In the genomic region with DNA sequence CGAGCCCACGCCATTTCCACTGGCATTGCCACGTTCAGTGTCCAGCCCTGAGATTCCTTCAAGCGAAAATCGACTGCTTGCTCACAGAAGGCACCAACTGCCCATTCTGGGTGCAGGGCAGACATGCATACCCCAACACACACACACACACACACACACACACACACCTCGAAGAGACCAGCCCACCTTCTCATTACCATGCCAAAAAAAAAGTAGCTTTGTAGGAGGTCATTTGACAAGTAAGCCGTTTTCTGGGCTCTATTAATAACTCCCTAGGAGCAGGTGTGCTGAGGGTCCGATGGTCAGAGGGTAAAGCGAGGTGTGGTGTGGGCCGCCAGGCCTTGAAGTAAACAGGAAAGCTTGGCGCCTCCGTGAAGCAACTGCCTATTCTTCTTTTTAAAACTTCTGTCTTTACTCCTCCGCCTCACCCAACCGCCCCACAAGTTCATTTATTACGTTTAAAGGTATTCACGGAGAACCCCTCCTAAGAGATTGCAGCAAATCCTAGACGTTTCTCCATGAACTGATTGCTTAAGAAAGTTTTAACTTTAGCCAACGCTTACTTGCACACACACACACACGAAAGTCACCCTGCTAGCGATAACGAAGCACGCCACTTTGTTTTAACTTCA, we compare ENCODE assay signal across 8 mouse cellular contexts. TPM values are rescaled to one million over a fixed set of nuclear protein-coding genes. Genes with fewer than 3 reads are reported as not detected.
A peak's percentile ranks its signal among the peaks of the same experiment; 100 is the strongest.
DNase-seq lines count a peak whose midpoint lies in the region; ATAC-seq and TF ChIP-seq lines count a peak whose summit lies in the region.

No protein-coding gene starts in this region.

- 16% methylated on average over 22 of the region's 22 CpGs for WGBS in hindbrain, embryonic 10.5 days
- 20% methylated on average over 22 of the region's 22 CpGs for WGBS in lung, embryonic 15.5 days
- 19% methylated on average over 22 of the region's 22 CpGs for WGBS in stomach, embryonic 15.5 days

- peak overlapping the region; percentile 80 for H3K27ac ChIP-seq in cortical plate, adult 2 months (ENCODE audit: insufficient read depth, low read length)
- peak overlapping the region; percentile 68 for H3K27ac ChIP-seq in hindbrain, embryonic 10.5 days
- peak overlapping the region; percentile 86 for H3K27ac ChIP-seq in lung, embryonic 15.5 days
- H3K27ac ChIP-seq in stomach, embryonic 15.5 days, result peak overlapping the region; percentile 67; the same call in 1 of the 2 replicates

- ATAC-seq in lung, embryonic 15.5 days (ENCODE audit: borderline replicate concordance, extremely low read depth, low FRiP score, low TSS enrichment), result no peak
- no peak for ATAC-seq in stomach, embryonic 15.5 days (ENCODE audit: insufficient read depth, low FRiP score, low read depth)

- peaks cover 13% of the 10 kb centered on the region for H3K36me3 ChIP-seq in hindbrain, embryonic 10.5 days
- no peaks in the 10 kb centered on the region for H3K36me3 ChIP-seq in lung, embryonic 15.5 days
- no peaks in the 10 kb centered on the region for H3K36me3 ChIP-seq in stomach, embryonic 15.5 days

- peak overlapping the region; percentile 90 for H3K4me2 ChIP-seq in lung, embryonic 15.5 days
- H3K4me2 ChIP-seq in stomach, embryonic 15.5 days, result peak overlapping the region; percentile 88

- H3K9ac ChIP-seq in lung, embryonic 15.5 days, result peak overlapping the region; percentile 74
- H3K9ac ChIP-seq in stomach, embryonic 15.5 days, result no peak overlapping the region; the same call in 1 of the 2 replicates

- TF ChIP-seq POLR2A in cortical plate, adult 2 months (IDR thresholded peaks at IDR 0.05; ENCODE audit: extremely low read depth, insufficient read depth, low read length), result no peak

- peak; percentile 7 for DNase-seq in adrenal gland, postnatal 10 days
- no peak for DNase-seq in adrenal gland, adult 18-20 months (ENCODE audit: low spot score in 2 of 2)
- peak; percentile 20 for DNase-seq in hindbrain, embryonic 10.5 days (ENCODE audit: low spot score)
- no peak for DNase-seq in thymus, adult 18-20 months
- DNase-seq in right cerebral cortex, postnatal 25 days, result no peak

- H3K27me3 ChIP-seq in hindbrain, embryonic 10.5 days (ENCODE audit: insufficient read depth, poor library complexity, severe bottlenecking), result peaks cover 12% of the 10 kb centered on the region
- H3K27me3 ChIP-seq in lung, embryonic 15.5 days, result no peaks in the 10 kb centered on the region; the same call in 1 of the 2 replicates
- H3K27me3 ChIP-seq in stomach, embryonic 15.5 days (replicated peaks), result no peaks in the 10 kb centered on the region

- peak overlapping the region; percentile 51 for H3K4me3 ChIP-seq in cortical plate, adult 2 months (ENCODE audit: insufficient read depth, low read length)
- H3K4me3 ChIP-seq in hindbrain, embryonic 10.5 days, result peak overlapping the region; percentile 68
- peak overlapping the region; percentile 63 for H3K4me3 ChIP-seq in lung, embryonic 15.5 days
- H3K4me3 ChIP-seq in stomach, embryonic 15.5 days (replicated peaks), result peak overlapping the region; percentile 61

- H3K9me3 ChIP-seq in hindbrain, embryonic 10.5 days, result no peaks in the 10 kb centered on the region
- no peaks in the 10 kb centered on the region for H3K9me3 ChIP-seq in lung, embryonic 15.5 days
- H3K9me3 ChIP-seq in stomach, embryonic 15.5 days, result no peaks in the 10 kb centered on the region

- H3K4me1 ChIP-seq in cortical plate, adult 2 months (ENCODE audit: control insufficient read depth, insufficient read depth, low read length), result no peaks in the 10 kb centered on the region
- peaks cover 27% of the 10 kb centered on the region; the same call in 1 of the 2 replicates for H3K4me1 ChIP-seq in hindbrain, embryonic 10.5 days (replicated peaks)
- H3K4me1 ChIP-seq in lung, embryonic 15.5 days, result peaks cover 10% of the 10 kb centered on the region
- H3K4me1 ChIP-seq in stomach, embryonic 15.5 days, result peaks cover 13% of the 10 kb centered on the region; the same call in 1 of the 2 replicates

- no peak for TF ChIP-seq CTCF in cortical plate, adult 2 months (IDR thresholded peaks at IDR 0.05; ENCODE audit: extremely low read depth, insufficient read depth, low read length)

RNA-seq across cellular contexts. Expression of gene S1pr1, which starts 1.3 kb away (rescaled TPM):
- 10 to 100 TPM; 41.8 to 65.7 TPM for total RNA-seq in adrenal gland, postnatal 10 days (2021)
- 10 to 100 TPM; 16.8 to 25.6 TPM for total RNA-seq in adrenal gland, adult 18-20 months (2021)
- polyA plus RNA-seq in cortical plate, adult 2 months (2012; rRNA removed), result 194 and 210 TPM in 2 replicates
- polyA plus RNA-seq in hindbrain, embryonic 10.5 days (2016; fragmentation: Nextera tagmentation; extraction: Ambion mirVana), result 12.1 and 12.8 TPM in 2 replicates
- polyA plus RNA-seq in lung, embryonic 15.5 days (2015; fragmentation: Nextera tagmentation; extraction: Ambion mirVana), result 32.0 and 34.2 TPM in 2 replicates
- polyA plus RNA-seq in stomach, embryonic 15.5 days (2015; fragmentation: Nextera tagmentation; extraction: Ambion mirVana), result 16.9 and 17.4 TPM in 2 replicates

Comparison
In these comparisons a context has a peak if more than half of its experiments do, and no peak if none do; other contexts are left out.
1. DNase-seq: peak in adrenal gland, postnatal 10 days (single experiment) and hindbrain, embryonic 10.5 days (single experiment); none in adrenal gland, adult 18-20 months (0 of 2), thymus, adult 18-20 months (0 of 2) and right cerebral cortex, postnatal 25 days (single experiment).
2. Peak in every context shown above with its lines, with median percentiles within 50 percentile points of each other: H3K27ac ChIP-seq and H3K4me3 ChIP-seq.